ENCODE assay signal across 22 mouse cellular contexts in the genomic region with DNA sequence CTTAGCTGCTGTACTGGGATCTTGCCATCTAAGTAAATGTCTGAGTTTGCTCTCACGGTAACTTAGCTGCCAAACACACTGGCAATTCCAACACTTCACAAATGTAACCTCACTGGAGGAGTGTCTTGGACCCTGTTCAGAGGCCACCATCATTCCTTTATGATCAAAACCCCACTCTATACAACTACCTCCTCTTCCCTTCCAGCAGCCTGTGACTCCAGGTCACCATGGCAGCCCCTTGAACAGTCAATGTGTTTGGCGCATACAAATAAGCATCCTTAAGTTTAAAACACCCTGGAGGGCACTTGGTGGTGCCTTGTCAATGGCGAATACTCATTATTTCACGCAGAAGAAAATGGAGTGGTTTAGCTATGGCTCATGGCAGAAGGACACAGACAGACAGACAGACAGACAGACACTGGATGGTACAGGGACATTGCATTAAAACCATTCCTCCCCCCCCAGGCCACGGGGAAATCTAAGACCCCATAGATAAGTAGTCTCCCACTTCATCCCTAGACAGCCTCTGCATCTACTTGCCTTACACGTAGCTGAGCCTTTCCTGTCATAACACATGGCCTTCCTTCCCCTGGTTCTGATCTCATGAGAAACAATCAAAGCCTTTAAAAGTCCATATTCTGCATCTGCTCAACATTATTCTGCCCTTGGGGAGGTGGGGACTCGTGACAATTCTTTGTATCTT. TPM values are rescaled to one million over a fixed set of nuclear protein-coding genes. Genes with fewer than 3 reads are reported as not detected.
DNase-seq lines count a peak whose midpoint lies in the region; ATAC-seq lines count a peak whose summit lies in the region.
"Had no signal": no experiment of that assay in that cellular context is flagged by ENCODE, and none has a peak within 500 bp of the region (broad histone marks: within the 10 kb centered on the region; RNA-seq: fewer than 3 reads in every experiment).

No protein-coding gene starts in this region.

- peak; percentile 83 for ATAC-seq in hindbrain, embryonic 14.5 days (ENCODE audit: low FRiP score)
- ATAC-seq in hindbrain, embryonic 11.5 days (ENCODE audit: low FRiP score), result no peak
- ATAC-seq in hindbrain, embryonic 16.5 days, result peak; percentile 95
- ATAC-seq in neural tube, embryonic 15.5 days (ENCODE audit: low FRiP score), result peak; percentile 78

- 71% methylated on average over 7 of the region's 7 CpGs for WGBS in hindbrain, embryonic 14.5 days
- 86% methylated on average over 7 of the region's 7 CpGs for WGBS in hindbrain, embryonic 11.5 days
- WGBS in hindbrain, embryonic 16.5 days, result 66% methylated on average over 7 of the region's 7 CpGs
- 49% methylated on average over 7 of the region's 7 CpGs for WGBS in neural tube, embryonic 15.5 days

- H3K4me1 ChIP-seq in hindbrain, embryonic 14.5 days (replicated peaks; ENCODE audit: control insufficient read depth, insufficient read depth, low read length), result no peaks in the 10 kb centered on the region
- H3K4me1 ChIP-seq in hindbrain, embryonic 11.5 days (replicated peaks; ENCODE audit: control insufficient read depth, insufficient read depth, low read length), result no peaks in the 10 kb centered on the region
- no peaks in the 10 kb centered on the region for H3K4me1 ChIP-seq in hindbrain, embryonic 16.5 days (ENCODE audit: control insufficient read depth, insufficient read depth, low read depth, low read length)
- 0 out of 2 replicates have a peak, but pooled peaks cover 4% of the 10 kb centered on the region for H3K4me1 ChIP-seq in neural tube, embryonic 15.5 days
- H3K4me1 ChIP-seq: embryonic facial prominence, embryonic 13.5 days; lung, embryonic 15.5 days; stomach, embryonic 15.5 days had no signal

- H3K9me3 ChIP-seq in hindbrain, embryonic 14.5 days (ENCODE audit: control insufficient read depth, low read length), result no peaks in the 10 kb centered on the region
- no peaks in the 10 kb centered on the region for H3K9me3 ChIP-seq in hindbrain, embryonic 11.5 days (ENCODE audit: control insufficient read depth, low read length)
- H3K9me3 ChIP-seq in hindbrain, embryonic 16.5 days (ENCODE audit: control insufficient read depth, low read length), result no peaks in the 10 kb centered on the region
- H3K9me3 ChIP-seq in neural tube, embryonic 15.5 days (replicated peaks), result no peaks in the 10 kb centered on the region
- H3K9me3 ChIP-seq: embryonic facial prominence, embryonic 13.5 days; lung, embryonic 15.5 days; stomach, embryonic 15.5 days had no signal

- H3K27me3 ChIP-seq in hindbrain, embryonic 14.5 days (ENCODE audit: control insufficient read depth, insufficient read depth, low read length), result no peaks in the 10 kb centered on the region
- H3K27me3 ChIP-seq in hindbrain, embryonic 11.5 days (ENCODE audit: control insufficient read depth, insufficient read depth, low read length), result no peaks in the 10 kb centered on the region
- no peaks in the 10 kb centered on the region for H3K27me3 ChIP-seq in hindbrain, embryonic 16.5 days (replicated peaks; ENCODE audit: control insufficient read depth, insufficient read depth, low read length)
- no peaks in the 10 kb centered on the region for H3K27me3 ChIP-seq in neural tube, embryonic 15.5 days (replicated peaks)
- H3K27me3 ChIP-seq: embryonic facial prominence, embryonic 13.5 days; lung, embryonic 15.5 days; stomach, embryonic 15.5 days had no signal

- DNase-seq in hindbrain, embryonic 14.5 days (ENCODE audit: low spot score), result no peak
- no peak for DNase-seq in hindbrain, embryonic 11.5 days (ENCODE audit: low spot score)
- DNase-seq in thymus, postnatal 0 days (ENCODE audit: low spot score), result peak; percentile 27
- DNase-seq in thymus, adult 18-20 months, result no peak
- DNase-seq in left cerebral cortex, postnatal 10 days (ENCODE audit: extremely low spot score in 1 of 2, low spot score in 2 of 2), result no peak
- DNase-seq: adrenal gland, adult 8-10 months; cerebellum, adult 9-10 months; gastrocnemius, postnatal 25 days; kidney, adult 18-20 months; layer of hippocampus, postnatal 36 days; right cerebral cortex, postnatal 14 days; spleen, adult 18-20 months had no signal

- no peak overlapping the region for H3K4me2 ChIP-seq in hindbrain, embryonic 14.5 days (replicated peaks)
- H3K4me2 ChIP-seq in hindbrain, embryonic 11.5 days (replicated peaks; ENCODE audit: low read depth, low read length), result no peak overlapping the region
- H3K4me2 ChIP-seq in hindbrain, embryonic 16.5 days (ENCODE audit: low read length), result no peak overlapping the region
- no peak overlapping the region for H3K4me2 ChIP-seq in neural tube, embryonic 15.5 days
- H3K4me2 ChIP-seq: embryonic facial prominence, embryonic 13.5 days; lung, embryonic 15.5 days; stomach, embryonic 15.5 days had no signal

- H3K36me3 ChIP-seq in hindbrain, embryonic 14.5 days (replicated peaks; ENCODE audit: control insufficient read depth, insufficient read depth), result no peaks in the 10 kb centered on the region
- no peaks in the 10 kb centered on the region for H3K36me3 ChIP-seq in hindbrain, embryonic 11.5 days (ENCODE audit: control insufficient read depth, insufficient read depth, low read length)
- no peaks in the 10 kb centered on the region for H3K36me3 ChIP-seq in hindbrain, embryonic 16.5 days (ENCODE audit: control insufficient read depth, insufficient read depth, low read length)
- H3K36me3 ChIP-seq in neural tube, embryonic 15.5 days, result no peaks in the 10 kb centered on the region
- H3K36me3 ChIP-seq: embryonic facial prominence, embryonic 13.5 days; lung, embryonic 15.5 days; stomach, embryonic 15.5 days had no signal

- peak overlapping the region; percentile 14; the same call in 1 of the 2 replicates for H3K27ac ChIP-seq in hindbrain, embryonic 14.5 days
- H3K27ac ChIP-seq in hindbrain, embryonic 11.5 days (ENCODE audit: low read depth, low read length), result no peak overlapping the region
- peak overlapping the region; percentile 25; the same call in 1 of the 2 replicates for H3K27ac ChIP-seq in hindbrain, embryonic 16.5 days (ENCODE audit: low read depth, low read length)
- H3K27ac ChIP-seq in neural tube, embryonic 15.5 days (replicated peaks), result peak overlapping the region; percentile 43; the same call in 1 of the 2 replicates
- H3K27ac ChIP-seq: embryonic facial prominence, embryonic 13.5 days; kidney, postnatal 0 days; liver, embryonic 14.5 days; lung, embryonic 15.5 days; macrophage; stomach, embryonic 15.5 days had no signal

- no peak overlapping the region for H3K4me3 ChIP-seq in hindbrain, embryonic 14.5 days (replicated peaks; ENCODE audit: low read length)
- no peak overlapping the region for H3K4me3 ChIP-seq in hindbrain, embryonic 11.5 days (ENCODE audit: low read depth, low read length)
- H3K4me3 ChIP-seq in hindbrain, embryonic 16.5 days (ENCODE audit: low read length), result no peak overlapping the region
- no peak overlapping the region for H3K4me3 ChIP-seq in neural tube, embryonic 15.5 days (replicated peaks)
- H3K4me3 ChIP-seq: embryonic facial prominence, embryonic 13.5 days; lung, embryonic 15.5 days; stomach, embryonic 15.5 days had no signal

- intact Hi-C loops in left cerebral cortex, postnatal 10 days (cut with DNase I), result no loop called here

- no peak overlapping the region for H3K9ac ChIP-seq in hindbrain, embryonic 14.5 days
- H3K9ac ChIP-seq in hindbrain, embryonic 11.5 days (ENCODE audit: low read depth, low read length), result no peak overlapping the region
- no peak overlapping the region for H3K9ac ChIP-seq in hindbrain, embryonic 16.5 days (ENCODE audit: low read depth, low read length)
- no peak overlapping the region for H3K9ac ChIP-seq in neural tube, embryonic 15.5 days (replicated peaks)
- H3K9ac ChIP-seq: embryonic facial prominence, embryonic 13.5 days; liver, embryonic 14.5 days; lung, embryonic 15.5 days; stomach, embryonic 15.5 days had no signal

RNA-seq across cellular contexts. Expression of a gene that starts 1.4 kb away (rescaled TPM):
- 0.14 and 0.23 TPM in 2 replicates for polyA plus RNA-seq in hindbrain, embryonic 14.5 days (2014; fragmentation: Nextera tagmentation; extraction: Ambion mirVana)
- polyA plus RNA-seq in hindbrain, embryonic 11.5 days (2014; fragmentation: Nextera tagmentation; extraction: Ambion mirVana), result not detected in 2 replicates
- 57.9 and 64.1 TPM in 2 replicates for polyA plus RNA-seq in thymus, postnatal 0 days (2015; fragmentation: Nextera tagmentation; extraction: Ambion mirVana)
- 0.22 and 0.23 TPM in 2 replicates for polyA plus RNA-seq in hindbrain, embryonic 16.5 days (2015; fragmentation: Nextera tagmentation; extraction: Ambion mirVana)
- 0.13 and 2.5 TPM in 2 replicates for polyA plus RNA-seq in neural tube, embryonic 15.5 days (2015; fragmentation: Nextera tagmentation; extraction: Ambion mirVana)
- total RNA-seq in left cerebral cortex, postnatal 10 days (2021), result under 1 TPM; 0.49 to 0.56 TPM
- total RNA-seq: layer of hippocampus, adult 18-20 months had no signal
- polyA plus RNA-seq: neural tube, embryonic 11.5 days had no signal

Comparison
In these comparisons a context has a peak if more than half of its experiments do, and no peak if none do; other contexts are left out.
1. RNA of a gene that starts 1.4 kb away (polyA plus RNA-seq): 57.9 to 64.1 TPM in thymus, postnatal 0 days; 0.14 to 0.23 TPM in hindbrain, embryonic 14.5 days, 0.22 to 0.23 TPM in hindbrain, embryonic 16.5 days, 0.13 to 2.5 TPM in neural tube, embryonic 15.5 days and not detected in hindbrain, embryonic 11.5 days; every median in the first group is over 10 times any median in the second.